Mouse (Mus musculus): ENCODE measurements at regions not wholly inside any gene's neighbourhood (a gene's known extent, or its start where the extent isn't known, plus 50 kb on each side); places are given as distances from the start of the nearest gene placed in this dataset.

DNA sequence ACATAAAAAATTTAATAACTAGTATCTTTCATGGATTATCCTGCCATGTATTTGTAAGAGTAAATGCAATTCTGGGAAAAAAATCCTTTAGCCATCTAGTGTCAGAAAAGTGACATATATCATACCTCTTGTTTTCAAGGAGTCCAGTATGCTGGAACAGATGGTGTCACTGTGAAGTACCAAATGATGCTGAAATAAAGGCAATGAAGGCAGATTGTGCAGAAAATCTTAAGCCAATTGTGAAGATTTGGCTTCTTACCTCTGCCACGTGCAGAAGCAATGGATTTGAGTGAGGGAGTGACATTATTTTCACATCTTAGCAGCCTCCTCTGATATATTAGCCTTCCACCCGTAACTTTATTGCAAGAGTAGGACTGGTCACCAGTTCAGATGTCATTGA lies 306.5 kb upstream of the Kynu start:
- TF ChIP-seq CTCF (IDR thresholded peaks at IDR 0.05; ENCODE audit: low read depth, low read length) (no peak), TAL1 (conservative IDR thresholded peaks at IDR 0.05; ENCODE audit: low read depth, low read length) (no peak), POLR2AphosphoS5 (IDR thresholded peaks at IDR 0.05; ENCODE audit: insufficient replicate concordance, low read depth, low read length) (no peak)
